Mouse (Mus musculus) hindbrain, embryonic 14.5 days (tissue): ENCODE data around the gene Slc7a1. TPM values are rescaled to one million over a fixed set of nuclear protein-coding genes. Genes with fewer than 3 reads are reported as not detected.
"Not testable (repeated sequence)": the region's sequence is repeated elsewhere in the genome, so short reads cannot be mapped to it uniquely, and the experiment has no call there.

ENCODE experiments used
- ATAC-seq: fragments of 200-750 bp; cut with Nextera tagmentation; 2 replicates; pipeline ENCODE4 v1.8.0; 2017; ENCODE audit warnings: moderate number of reproducible peaks, mild to moderate bottlenecking, moderate TSS enrichment, moderate library complexity; ENCODE audit not compliant: low FRiP score
- DNase-seq: peaks from one replicate; pipeline ENCODE4 v3.0.0-alpha.2; 2015; ENCODE audit warnings: low spot score
- H3K27ac ChIP-seq: fragments of 300-500 bp; sonication (generic); 2 replicates; pipeline ENCODE4 v1.5.1; 2014; ENCODE audit warnings: mild to moderate bottlenecking, moderate library complexity
- H3K27me3 ChIP-seq: fragments of 300-500 bp; sonication (generic); 2 replicates; pipeline ENCODE4 v1.6.1; 2014; ENCODE audit warnings: mild to moderate bottlenecking, low read length, mixed read lengths; ENCODE audit not compliant: control insufficient read depth, insufficient read depth
- H3K36me3 ChIP-seq: fragments of 300-500 bp; sonication (generic); replicated peaks from 2 replicates; pipeline ENCODE4 v1.6.1; 2014; ENCODE audit not compliant: control insufficient read depth, insufficient read depth
- H3K4me1 ChIP-seq: fragments of 300-500 bp; sonication (generic); replicated peaks from 2 replicates; pipeline ENCODE4 v1.6.1; 2014; ENCODE audit warnings: antibody characterized with exemption, low read length, mixed read lengths; ENCODE audit not compliant: control insufficient read depth, insufficient read depth
- H3K4me2 ChIP-seq: fragments of 300-500 bp; sonication (generic); replicated peaks from 2 replicates; pipeline ENCODE4 v1.6.1; 2014; ENCODE audit warnings: mild to moderate bottlenecking, moderate library complexity
- H3K4me3 ChIP-seq: fragments of 300-500 bp; sonication (generic); replicated peaks from 2 replicates; pipeline ENCODE4 v1.5.1; 2014; ENCODE audit warnings: mild to moderate bottlenecking, low read length
- H3K9ac ChIP-seq: fragments of 300-500 bp; sonication (generic); 2 replicates; pipeline ENCODE4 v1.6.1; 2014
- H3K9me3 ChIP-seq: fragments of 300-500 bp; sonication (generic); 2 replicates; pipeline ENCODE4 v1.6.1; 2016; ENCODE audit warnings: low read length; ENCODE audit not compliant: control insufficient read depth
- WGBS: fragments of 180-500 bp; shearing (Covaris S2); extraction: QIAGEN DNeasy Blood & Tissue Kit; methylation state at CpG from one replicate; pipeline ENCODE4 v1.1.7; 2014; 5-methylcytosine and 5-hydroxymethylcytosine counted together
- polyA plus RNA-seq: library from polyadenylated mRNA; unstranded; fragments of >200 nt; fragmentation: Nextera tagmentation; extraction: Ambion mirVana; gene quantifications from 2 replicates; pipeline ENCODE4 v1.2.1, GENCODE M21; 2014

Gene Slc7a1
- polyA plus RNA-seq, 1 experiment from 2014 or later: 58.4 TPM

- H3K4me2 ChIP-seq: no peak overlapping the region
- ATAC-seq (no peak), DNase-seq (no peak)
Observed at GRCm38 (mm10) chr5:148331229-148331776, 68.4 kb downstream of the Slc7a1 start.

GRCm38 (mm10) chr5:148328982-148329381 is 70.7 kb downstream of the Slc7a1 start:
- WGBS: 93% methylated on average over 3 of the region's 3 CpGs
- Histone ChIP-seq H3K4me3 (no peak overlapping the region), H3K36me3 (no peaks in the 10 kb centered on the region), H3K9me3 (no peaks in the 10 kb centered on the region), H3K9ac (no peak overlapping the region), H3K27me3 (no peaks in the 10 kb centered on the region), H3K27ac (no peak overlapping the region), H3K4me1 (no peaks in the 10 kb centered on the region), H3K4me2 (no peak overlapping the region)
- no peak for DNase-seq
- ATAC-seq: no peak

More at GRCm38 (mm10) chr5:148331229-148331776, 68.4 kb downstream of the Slc7a1 start:
- H3K27me3 ChIP-seq: no peaks in the 10 kb centered on the region
- no peaks in the 10 kb centered on the region for H3K4me1 ChIP-seq
- no peak overlapping the region for H3K27ac ChIP-seq
- H3K4me3 ChIP-seq: no peak overlapping the region
- WGBS: 77% methylated on average over 11 of the region's 11 CpGs
- no peak overlapping the region for H3K9ac ChIP-seq
- peaks cover 3% of the 10 kb centered on the region; the same call in 1 of the 2 replicates for H3K36me3 ChIP-seq
- no peaks in the 10 kb centered on the region for H3K9me3 ChIP-seq

- not testable (repeated sequence) for H3K9me3 ChIP-seq, ATAC-seq, H3K36me3 ChIP-seq, H3K4me3 ChIP-seq, H3K4me2 ChIP-seq, H3K4me1 ChIP-seq, H3K27me3 ChIP-seq, H3K9ac ChIP-seq, H3K27ac ChIP-seq, DNase-seq
- WGBS: 95% methylated on average over 9 of the region's 9 CpGs
Observed at GRCm38 (mm10) chr5:148326295-148326694, 73.4 kb downstream of the Slc7a1 start.

- H3K27ac ChIP-seq: no peak overlapping the region
- H3K36me3 ChIP-seq: no peaks in the 10 kb centered on the region
- no peak overlapping the region for H3K4me2 ChIP-seq
- no peak overlapping the region for H3K9ac ChIP-seq
- ATAC-seq: 0 out of 2 replicates have a peak, but pooled peaks have one; percentile 43
- H3K9me3 ChIP-seq: no peaks in the 10 kb centered on the region
- H3K4me1 ChIP-seq: no peaks in the 10 kb centered on the region
- H3K4me3 ChIP-seq: no peak overlapping the region
- H3K27me3 ChIP-seq: no peaks in the 10 kb centered on the region
- WGBS: 54% methylated on average over 4 of the region's 4 CpGs
- DNase-seq: peak; percentile 82
Observed at GRCm38 (mm10) chr5:148325317-148325885, 74.3 kb downstream of the Slc7a1 start.

GRCm38 (mm10) chr5:148314931-148315330 is 84.8 kb downstream of the Slc7a1 start:
- Histone ChIP-seq H3K4me2 (no peak overlapping the region), H3K9me3 (no peaks in the 10 kb centered on the region), H3K36me3 (peaks cover 17% of the 10 kb centered on the region), H3K4me3 (no peak overlapping the region), H3K27ac (no peak overlapping the region), H3K9ac (no peak overlapping the region), H3K27me3 (no peaks in the 10 kb centered on the region), H3K4me1 (no peaks in the 10 kb centered on the region)
- 96% methylated on average over 5 of the region's 5 CpGs for WGBS
- ATAC-seq (no peak), DNase-seq (no peak)

- H3K4me1 ChIP-seq: no peaks in the 10 kb centered on the region
- no peaks in the 10 kb centered on the region for H3K27me3 ChIP-seq
- H3K4me3 ChIP-seq: no peak overlapping the region
- peaks cover 19% of the 10 kb centered on the region for H3K36me3 ChIP-seq
- no peak overlapping the region for H3K27ac ChIP-seq
- DNase-seq (no peak), ATAC-seq (no peak)
- no peak overlapping the region for H3K9ac ChIP-seq
- H3K9me3 ChIP-seq: no peaks in the 10 kb centered on the region
- 61% methylated on average over 2 of the region's 2 CpGs for WGBS
- no peak overlapping the region for H3K4me2 ChIP-seq
Observed at GRCm38 (mm10) chr5:148312443-148312842, 87.3 kb downstream of the Slc7a1 start.

- WGBS: 81% methylated on average over 10 of the region's 10 CpGs
- Histone ChIP-seq H3K9me3 (no peaks in the 10 kb centered on the region), H3K27me3 (no peaks in the 10 kb centered on the region), H3K4me1 (no peaks in the 10 kb centered on the region), H3K27ac (no peak overlapping the region), H3K36me3 (peaks cover 30% of the 10 kb centered on the region), H3K9ac (no peak overlapping the region), H3K4me2 (no peak overlapping the region), H3K4me3 (no peak overlapping the region)
- DNase-seq (no peak), ATAC-seq (no peak)
Observed at GRCm38 (mm10) chr5:148310790-148311189, 88.9 kb downstream of the Slc7a1 start.

- Histone ChIP-seq H3K4me3 (no peak overlapping the region), H3K36me3 (peaks cover 33% of the 10 kb centered on the region), H3K9ac (no peak overlapping the region), H3K4me2 (no peak overlapping the region), H3K27me3 (no peaks in the 10 kb centered on the region), H3K9me3 (no peaks in the 10 kb centered on the region), H3K27ac (no peak overlapping the region), H3K4me1 (no peaks in the 10 kb centered on the region)
- ATAC-seq: no peak
- WGBS: 92% methylated on average over 2 of the region's 2 CpGs
- no peak for DNase-seq
Observed at GRCm38 (mm10) chr5:148304112-148304511, 95.6 kb downstream of the Slc7a1 start.

GRCm38 (mm10) chr5:148302968-148303367 is 96.7 kb downstream of the Slc7a1 start:
- Histone ChIP-seq H3K9me3 (no peaks in the 10 kb centered on the region), H3K4me3 (no peak overlapping the region), H3K36me3 (peaks cover 37% of the 10 kb centered on the region), H3K27me3 (no peaks in the 10 kb centered on the region), H3K9ac (no peak overlapping the region), H3K4me2 (no peak overlapping the region), H3K4me1 (no peaks in the 10 kb centered on the region), H3K27ac (no peak overlapping the region)
- DNase-seq: no peak
- no peak for ATAC-seq
- WGBS: 81% methylated on average over 11 of the region's 11 CpGs
